Mouse (Mus musculus) kidney, adult 11 months (tissue): Measurements from ENCODE around the gene Acvr1b.

ENCODE experiments used
- DNase-seq: peaks from one replicate; pipeline ENCODE4 v3.0.0; 2022

Gene Acvr1b

DNA sequence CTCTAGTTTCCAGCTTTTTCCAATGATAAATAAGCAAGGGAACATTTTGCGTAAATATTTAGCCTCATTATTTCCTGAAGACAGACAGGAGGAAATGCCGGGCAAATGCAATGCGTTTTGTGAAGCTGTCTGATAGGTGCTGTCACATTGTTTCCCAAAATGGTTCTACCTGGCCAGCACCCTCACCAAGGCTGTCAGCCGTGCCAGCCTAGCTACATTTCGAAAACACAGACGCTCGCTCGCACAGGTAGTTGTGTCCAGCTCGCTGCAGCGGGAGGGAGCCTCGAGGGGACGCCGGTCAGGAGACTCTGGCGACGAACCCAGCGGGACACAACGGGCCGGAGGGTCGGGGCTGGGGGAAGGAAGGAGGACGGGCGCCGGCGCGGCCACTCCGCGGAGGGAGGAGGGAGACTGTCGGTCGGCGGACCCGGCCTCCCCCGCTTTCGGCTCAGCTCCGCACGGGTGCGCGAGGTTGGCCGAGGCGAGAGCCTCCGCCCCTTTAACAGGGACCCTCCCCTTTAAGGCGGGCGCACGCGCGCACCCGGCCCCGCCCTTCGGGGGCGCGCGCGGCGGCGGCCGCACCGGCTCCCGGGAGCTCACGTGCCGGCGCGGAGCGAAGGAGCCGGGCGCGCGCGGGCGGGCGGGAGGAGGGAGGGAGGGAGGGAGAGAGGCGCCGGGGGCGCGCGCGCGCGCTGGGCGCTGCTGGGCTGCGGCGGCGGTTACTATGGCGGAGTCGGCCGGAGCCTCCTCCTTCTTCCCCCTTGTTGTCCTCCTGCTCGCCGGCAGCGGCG lies at the start of gene Acvr1b:
Acvr1b (plus strand) TSS at position 647 of the 791 bp plus-strand sequence.
- DNase-seq, result peak; percentile 93

DNA sequence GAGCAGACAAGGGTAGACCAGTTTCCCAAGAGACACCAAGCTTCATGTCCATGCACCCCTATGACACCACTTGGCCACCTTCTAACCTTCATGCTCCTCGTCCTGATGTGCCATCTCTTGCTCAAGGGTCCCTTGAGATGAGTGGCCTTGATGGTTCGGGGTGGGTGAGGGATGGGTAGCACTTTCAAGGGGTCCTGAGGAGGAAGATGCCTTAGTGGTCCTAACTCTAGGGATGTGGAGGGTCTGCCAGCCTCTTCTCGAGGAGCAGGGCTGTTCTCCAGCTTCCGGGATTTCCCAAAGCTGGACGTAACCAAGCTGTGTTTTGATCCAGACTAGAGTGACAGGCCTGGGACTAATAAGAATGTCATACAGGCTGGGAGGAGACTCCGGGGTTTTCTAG lies 48.3 kb upstream of the Acvr1b start:
- DNase-seq, result no peak

DNA sequence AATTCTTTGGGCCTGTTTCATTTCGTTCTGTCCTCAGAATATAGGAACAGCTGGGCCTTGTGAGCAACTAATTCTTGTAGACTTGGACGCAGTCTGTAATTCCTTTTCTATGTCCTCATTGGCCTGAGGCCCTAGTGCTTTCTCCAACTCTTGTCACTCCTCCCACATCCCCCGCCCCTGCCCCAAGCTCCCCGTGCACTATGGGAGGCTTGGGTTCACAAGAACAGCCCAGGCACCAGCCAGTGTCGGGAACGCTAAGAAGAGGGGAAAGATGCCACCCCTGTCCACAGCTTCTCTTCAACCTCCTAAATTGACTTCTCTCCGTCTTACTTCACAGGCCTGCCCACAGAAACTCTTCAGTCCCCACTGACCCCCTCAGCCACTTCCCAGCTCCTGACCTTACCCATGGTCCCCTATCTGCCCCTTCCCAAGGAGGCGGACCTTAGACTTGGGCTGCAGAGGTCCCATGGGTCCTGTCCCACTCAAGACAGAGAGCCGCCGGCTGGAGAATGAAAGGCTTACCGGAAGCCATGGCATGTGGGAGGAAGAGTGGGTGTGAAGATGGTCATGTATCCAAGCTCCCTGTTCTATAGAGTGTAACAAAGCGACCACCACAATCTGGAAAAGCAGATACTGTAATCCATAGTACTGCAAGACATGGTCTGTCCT lies 46.9 kb upstream of the Acvr1b start:
- DNase-seq, result no peak

DNA sequence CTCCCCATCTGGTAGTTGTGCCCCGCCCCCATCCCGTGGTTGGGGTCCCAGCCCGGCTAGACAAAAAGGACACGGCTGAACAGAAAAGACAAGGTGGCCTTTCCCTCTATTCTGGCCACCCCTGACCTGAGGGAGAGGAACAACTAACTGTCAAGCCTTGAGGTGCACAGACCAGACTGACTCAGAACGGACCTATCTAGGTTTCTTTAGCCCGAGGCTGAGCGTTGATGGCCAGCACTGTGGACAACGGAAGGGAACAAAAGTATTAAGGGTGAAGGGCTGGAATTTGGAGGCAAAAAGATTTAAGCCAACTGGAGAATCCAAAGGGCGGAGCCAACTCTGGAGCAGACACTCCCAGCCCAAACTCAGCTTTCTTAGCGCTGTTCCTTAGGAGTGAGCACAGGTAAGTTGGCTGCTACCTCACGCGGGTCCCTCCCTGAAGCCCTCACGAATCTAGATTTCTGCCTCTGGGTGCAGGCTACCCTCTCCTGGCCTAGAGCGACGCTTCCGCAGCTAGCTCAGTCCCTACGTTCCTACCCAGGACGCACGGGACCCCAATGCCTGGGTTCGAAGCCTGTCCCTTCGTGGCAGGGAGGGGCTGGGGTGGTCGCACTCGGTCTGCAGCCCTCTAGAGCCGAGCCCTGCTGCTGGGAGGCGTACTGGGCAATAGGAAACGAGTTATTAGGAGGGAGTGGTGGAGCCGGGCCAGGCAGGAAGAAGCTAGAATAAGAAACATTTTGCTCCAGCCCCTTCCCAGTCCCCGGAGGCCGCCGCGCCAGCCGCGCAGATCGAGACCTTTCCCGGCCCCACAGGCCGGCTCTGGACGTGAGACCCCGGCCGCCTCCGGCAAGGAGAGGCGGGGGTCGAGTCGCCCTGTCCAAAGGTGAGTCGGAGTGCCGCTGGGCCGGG lies 45.4 kb upstream of the Acvr1b start, which contains the start of gene Acvrl1:
Acvrl1 (plus strand) TSS at position 342 of the 909 bp plus-strand sequence.
- DNase-seq, result peak; percentile 43

DNA sequence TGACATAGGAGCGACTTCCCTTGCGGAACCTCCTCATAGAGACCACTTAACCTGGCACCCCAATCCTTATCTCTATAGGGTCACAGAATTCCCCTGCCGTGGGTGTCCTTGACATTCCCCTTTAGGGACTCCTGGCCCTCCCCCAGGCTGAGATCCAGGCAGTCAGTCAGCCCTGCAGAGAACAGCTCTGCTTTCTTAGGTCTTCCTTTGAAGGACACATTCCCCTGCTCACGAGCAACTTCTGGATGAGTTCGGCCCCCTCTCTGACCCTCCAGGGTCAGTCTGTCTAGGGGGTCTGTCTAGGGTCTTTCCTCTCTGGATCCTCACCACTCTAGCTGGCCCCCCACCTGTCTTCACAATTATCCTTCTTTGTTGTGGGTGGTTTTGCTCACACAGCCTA lies 44.5 kb upstream of the Acvr1b start:
- DNase-seq, result no peak

DNA sequence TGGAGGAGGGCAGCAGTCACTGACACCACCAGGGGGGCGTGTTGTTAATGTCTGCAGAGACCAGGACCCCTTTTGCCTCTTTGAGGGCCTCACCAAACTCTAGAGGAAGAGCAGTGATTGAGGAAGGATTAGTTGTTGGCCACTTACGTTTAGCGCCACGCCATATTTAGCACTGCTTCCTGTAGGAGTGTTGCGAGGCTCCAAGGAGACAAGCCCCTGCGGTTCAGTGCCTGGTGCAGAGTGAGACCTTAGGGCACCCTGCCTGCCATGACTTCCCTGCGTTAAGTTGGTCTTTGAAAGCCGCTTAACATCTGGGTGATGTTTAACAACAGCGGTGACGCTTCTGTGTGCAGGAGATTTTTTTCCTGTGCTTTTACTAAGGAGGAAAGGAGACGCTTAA lies 42.4 kb upstream of the Acvr1b start:
- no peak for DNase-seq

DNA sequence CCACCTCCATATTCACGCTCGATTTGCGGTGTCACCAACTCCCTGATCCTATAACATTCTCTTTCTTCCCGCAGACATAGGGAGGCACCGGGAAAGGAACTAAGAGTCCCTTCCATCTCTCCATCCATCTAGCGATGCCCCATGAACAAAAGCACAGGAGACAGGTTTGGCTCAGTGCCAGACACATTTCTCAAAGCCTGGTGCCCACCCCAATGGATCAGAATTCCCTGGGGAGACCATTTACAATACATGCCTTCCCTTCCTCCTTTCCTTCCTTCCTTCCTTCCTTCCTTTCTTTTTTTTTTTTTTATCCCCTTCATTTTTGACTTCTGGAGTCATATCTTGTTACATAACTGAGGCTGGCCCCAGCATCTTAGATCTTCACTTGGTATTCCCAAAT lies 41.8 kb upstream of the Acvr1b start:
- no peak for DNase-seq

DNA sequence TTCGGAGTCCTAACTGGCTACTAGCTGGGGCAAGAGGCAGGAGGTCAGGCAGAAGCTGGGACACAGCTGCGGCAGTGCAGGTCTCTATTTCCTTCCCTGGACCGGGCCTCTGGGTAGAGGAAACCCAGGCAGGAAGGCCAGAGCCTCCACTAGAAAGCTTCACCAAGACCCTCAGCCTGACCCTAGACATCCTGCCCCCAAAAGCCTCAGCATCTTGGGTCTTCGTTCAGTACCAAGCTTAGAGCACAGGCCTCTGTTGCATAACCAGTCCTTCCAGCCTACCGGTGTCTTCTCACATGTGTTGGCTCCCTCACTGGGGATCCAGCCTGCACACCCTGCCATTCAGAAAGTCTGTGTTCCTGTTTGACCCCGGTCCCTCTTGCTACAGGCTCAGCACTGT lies 41.1 kb upstream of the Acvr1b start:
- DNase-seq, result no peak

DNA sequence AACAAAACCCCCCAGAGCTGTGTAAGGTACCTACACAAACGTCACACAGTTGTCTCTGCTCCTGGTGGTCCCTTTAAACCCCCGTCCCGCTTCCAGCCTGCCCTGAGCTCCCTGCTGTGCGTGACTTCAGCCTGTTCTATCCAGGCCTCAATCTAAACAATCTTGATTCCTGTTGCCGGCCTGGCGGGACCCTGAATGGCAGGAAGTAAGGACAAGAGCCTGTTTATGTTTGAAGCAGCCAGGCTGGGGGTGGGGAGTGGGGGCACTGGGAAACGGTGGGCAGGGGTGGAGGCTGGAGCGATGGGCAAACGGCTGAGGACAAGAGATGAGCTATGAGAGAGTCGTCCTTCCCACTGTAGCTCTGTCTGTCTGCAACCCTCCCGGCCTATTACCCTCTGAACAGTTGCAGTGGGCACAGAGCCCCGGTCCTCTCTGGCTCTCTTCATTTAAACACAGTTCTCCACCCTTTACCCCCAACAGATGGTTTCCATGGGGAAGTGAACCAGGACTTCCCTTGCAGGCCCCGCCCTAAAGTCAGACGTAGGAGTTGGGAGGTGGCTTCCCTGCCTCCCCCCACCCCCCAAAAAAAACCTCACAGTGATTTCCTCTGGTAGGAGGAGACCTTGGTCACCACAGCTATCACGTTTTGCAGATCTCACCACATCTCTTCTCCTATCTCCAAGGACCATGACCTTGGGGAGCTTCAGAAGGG lies 39.7 kb upstream of the Acvr1b start:
- no peak for DNase-seq

DNA sequence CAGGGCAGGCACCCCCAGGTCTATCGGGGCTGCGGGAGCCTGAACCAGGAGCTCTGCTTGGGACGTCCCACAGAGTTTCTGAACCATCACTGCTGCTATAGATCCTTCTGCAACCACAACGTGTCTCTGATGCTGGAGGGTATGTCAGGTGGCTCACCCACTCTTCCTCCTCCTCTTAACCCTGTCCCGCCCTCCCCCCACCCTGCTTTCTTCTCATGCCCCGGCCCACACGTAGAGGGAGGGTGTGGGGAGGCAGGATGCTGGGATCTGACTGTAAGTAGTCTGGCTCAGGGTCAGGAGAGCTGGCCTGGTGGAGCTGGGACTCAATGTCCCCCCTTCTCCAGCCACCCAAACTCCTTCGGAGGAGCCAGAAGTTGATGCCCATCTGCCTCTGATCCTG lies 38.5 kb upstream of the Acvr1b start:
- no peak for DNase-seq

DNA sequence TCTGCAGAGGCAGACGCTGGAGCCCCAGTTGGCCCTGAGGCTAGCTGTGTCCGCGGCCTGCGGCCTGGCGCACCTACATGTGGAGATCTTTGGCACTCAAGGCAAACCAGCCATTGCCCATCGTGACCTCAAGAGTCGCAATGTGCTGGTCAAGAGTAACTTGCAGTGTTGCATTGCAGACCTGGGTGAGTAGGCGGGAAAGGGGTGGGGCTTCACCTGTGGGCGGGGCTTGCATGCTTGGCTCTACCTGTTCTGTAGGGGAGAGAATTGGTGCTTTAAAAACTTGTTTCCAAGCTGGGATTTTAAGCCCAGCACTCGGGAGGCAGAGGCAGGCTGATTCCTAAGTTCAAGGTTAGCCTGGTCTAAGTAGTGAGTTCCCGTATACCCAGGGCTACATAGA lies 36.4 kb upstream of the Acvr1b start:
- DNase-seq, result no peak

DNA sequence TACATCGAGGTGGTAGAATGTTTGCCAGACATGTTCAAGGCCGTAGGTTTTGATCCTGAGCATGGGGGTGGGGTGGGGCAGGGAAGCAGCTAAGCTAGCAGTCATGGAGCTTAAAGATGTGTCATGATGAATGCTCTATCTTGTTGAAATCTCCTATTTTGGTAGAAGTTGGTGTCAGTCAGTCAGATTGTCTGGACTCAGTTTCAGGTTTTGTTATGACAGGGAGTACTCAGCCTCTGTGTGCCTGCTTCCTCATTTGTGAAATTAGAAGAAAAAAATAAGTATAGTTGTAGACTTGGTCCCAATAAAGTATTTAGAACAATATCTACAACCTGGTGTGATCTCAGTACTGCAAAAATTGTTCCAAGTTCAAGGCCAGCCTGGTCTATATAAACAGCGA lies 35.2 kb upstream of the Acvr1b start:
- DNase-seq, result no peak

DNA sequence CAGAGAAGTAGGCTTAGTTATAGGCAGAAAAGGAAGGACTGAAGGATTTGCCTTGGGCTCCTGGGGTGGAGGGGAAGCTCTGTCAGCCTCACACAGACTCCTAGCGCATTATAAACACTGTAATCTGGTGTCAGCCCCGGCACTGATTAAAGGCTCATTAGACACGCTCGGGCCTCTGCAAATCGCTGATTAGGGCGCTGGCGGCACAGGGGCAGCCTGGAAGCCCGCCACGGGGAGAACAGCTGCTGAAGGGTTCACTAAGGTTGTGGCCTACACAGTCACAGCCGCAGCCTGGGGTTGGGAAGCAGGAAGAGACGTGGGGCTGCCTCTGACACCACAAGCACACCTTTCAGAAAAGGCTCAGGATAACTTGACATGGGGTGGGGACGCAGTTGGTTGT lies 34.0 kb upstream of the Acvr1b start:
- peak; percentile 52 for DNase-seq

DNA sequence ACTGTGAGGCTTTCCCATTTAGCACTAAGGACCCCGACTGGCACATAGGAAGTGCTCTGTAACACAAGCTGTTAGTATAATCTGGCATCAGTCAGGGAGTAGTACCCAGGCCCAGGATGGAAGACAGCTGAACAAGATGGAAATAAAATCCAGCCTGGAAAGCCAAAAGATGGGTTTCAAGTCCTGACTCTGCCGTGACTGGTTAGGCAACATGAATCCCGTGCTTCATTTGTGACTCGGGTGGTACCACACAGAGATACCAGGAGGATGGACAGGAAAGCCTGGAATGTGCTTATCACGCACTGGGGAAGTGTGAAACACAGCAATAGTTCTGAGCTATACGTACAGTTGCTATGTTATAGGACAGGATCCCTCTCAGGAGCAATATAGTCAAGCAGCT lies 33.3 kb upstream of the Acvr1b start:
- no peak for DNase-seq

DNA sequence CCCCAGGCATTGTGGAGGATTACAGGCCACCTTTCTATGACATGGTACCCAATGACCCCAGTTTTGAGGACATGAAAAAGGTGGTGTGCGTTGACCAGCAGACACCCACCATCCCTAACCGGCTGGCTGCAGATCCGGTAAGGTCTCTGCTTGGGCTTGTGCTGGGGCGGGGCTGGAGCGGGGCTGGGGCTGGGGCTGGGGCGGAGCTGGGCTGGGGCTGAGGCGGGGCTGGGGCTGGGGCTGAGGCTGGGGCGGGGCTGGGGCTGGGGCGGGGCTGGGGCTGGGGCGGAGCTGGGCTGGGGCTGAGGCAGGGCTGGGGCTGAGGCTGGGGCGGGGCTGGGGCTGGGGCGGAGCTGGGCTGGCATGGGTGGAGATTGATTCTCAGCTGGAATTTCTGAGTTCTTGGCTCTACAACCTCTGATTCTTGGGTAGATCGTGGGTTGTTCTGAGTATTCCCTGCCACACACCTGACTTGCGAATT lies 32.8 kb upstream of the Acvr1b start:
- peak; percentile 58 for DNase-seq

DNA sequence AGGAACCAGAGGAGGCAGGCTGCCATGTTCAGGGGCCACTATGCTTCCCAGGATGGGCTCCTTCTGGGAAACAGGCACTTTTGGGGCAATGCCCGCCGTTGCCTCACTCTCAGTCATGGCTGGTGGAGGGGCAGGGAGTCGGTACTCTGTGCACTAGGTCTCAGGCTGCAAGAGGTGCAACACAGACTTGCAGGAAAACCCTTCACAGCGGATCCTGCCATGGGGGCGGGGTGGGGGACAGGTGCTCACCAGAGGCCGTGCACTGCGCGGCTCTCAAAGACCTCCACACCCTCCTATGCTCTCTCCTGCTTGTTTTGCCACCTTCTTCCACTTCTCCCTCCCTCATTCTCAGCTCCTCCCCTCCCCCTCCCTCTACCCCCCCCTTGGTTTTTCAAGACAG lies 31.2 kb upstream of the Acvr1b start:
- no peak for DNase-seq

DNA sequence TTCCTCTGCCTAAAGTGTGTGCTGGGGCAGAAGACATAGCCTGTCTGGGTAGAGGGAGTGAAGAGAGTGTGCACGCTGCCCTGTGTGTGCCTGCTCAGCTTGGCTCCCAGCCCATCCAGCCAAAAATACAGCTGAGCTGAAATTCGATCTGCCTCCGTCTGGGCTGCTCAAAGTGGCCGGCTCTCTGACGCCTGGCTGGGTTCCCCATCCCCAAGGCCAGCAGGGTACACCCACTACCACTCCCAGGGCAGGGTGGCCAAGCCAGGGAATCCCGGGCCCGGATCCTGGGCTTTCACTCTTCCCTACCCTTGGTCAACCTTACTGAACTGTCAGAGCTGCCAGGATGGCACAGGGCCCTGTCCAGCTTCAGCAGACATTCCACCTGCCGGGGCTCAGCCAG lies 30.4 kb upstream of the Acvr1b start:
- peak; percentile 69 for DNase-seq

DNA sequence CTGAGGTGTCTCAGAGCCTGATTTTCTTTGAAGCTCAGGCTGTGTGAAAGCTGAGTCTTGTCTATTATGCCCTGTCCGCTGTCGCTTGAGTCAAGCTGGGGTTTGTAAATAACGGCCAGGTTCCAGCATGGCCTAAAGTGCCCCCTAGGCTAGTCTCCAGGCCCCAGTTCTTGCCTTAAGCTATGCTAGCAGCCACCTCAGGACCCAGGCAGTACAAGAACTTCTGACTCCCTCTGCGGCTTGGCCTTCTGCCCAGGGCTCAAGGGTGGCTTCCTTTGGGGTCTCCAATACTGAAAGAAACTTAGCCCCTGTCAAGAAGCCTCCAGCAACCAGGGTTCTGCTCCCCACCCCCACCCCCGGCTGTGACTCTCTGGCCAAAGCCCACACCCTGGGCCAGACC lies 29.7 kb upstream of the Acvr1b start:
- DNase-seq, result no peak

DNA sequence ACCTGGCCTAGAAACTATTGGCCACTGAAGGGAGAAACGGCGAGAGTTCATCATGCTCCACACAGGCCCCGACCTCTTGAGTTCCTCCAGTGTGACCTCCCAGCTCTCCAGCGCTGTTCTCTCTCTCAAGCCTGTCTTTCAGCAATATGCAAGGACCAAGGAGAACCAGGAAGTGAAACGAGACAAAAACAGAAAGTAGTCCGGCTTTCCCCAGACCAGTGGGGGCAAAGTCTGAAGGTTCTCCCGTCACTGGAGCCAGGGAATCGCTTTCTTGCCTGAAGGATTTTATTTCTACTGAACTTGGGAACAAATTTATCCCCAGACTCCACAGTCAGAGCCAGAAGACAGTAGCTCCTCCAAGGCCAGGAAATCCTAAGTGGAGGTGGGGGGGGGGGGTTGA lies 29.1 kb upstream of the Acvr1b start:
- peak; percentile 82 for DNase-seq

DNA sequence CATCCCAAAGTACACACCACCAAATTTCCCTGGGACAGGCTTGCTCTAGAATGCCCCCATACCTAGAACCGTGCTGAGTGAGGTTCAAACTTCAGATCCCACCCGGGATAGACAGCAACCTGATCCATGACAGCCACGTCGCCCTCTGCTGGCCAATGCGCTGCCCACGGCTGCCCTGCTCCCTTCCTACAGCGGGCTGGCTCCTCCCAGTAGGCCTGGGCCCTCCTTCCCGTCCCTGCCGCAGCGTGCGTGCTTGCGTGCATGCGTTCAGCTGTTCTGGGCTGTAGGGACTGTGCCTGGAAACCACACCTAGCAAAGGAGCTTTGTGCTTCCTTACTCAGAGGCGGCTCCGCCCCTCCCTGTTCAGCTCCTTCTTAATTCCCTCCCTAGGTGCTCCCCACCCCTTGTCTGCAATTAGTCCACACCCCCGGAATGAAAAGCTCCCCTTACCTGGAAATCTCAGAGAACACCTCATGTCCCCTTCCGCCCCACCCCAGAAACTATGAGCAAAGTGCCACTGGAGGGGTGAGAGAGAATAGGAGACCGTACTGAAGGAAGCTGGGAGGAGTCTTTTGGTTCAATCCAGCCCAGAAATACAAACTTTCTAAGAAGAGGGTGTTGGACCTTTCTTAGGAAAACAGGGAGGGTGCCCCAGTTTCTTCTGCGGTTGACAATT lies 28.3 kb upstream of the Acvr1b start:
- DNase-seq, result peak; percentile 98

DNA sequence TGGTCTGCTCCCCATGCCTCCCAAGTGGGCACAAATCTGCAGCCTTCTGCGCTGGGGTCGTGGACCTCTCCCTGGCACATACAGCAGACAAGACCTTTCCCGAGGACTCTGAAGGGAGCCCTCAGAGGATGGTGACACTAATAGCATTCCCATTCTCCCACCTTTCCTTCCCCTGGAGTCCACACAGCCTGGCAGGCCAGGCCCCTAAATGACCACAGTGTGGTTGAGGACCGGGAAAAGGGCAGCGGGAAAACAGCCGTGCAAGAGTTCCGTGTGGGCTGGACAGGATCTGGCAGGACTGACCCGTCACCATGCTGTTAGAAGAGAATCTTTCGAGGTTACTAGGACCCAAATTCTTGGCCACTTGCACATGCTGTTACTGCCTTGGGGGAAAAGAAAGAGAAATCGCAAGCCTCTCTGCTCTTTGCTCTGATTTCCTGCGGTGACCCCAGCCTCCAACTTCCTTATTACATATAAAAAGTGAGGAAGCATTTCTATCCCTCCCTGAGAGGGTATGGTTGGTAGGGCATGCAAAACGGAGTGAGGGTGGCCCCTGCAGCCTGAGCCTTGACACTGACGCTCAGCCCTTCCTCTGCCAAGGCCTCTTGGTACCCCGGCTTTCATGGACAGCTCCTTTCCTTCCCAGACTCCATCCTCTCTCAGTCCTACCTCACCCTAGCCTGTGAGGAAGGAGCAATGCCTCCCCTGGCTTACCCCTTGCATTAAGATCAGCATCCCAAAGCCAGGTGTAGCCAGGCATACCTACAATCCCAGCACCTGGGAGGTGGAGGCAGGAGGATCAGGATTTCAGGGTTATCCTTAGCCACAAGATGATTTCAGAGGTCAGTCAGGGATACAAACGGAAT lies 27.5 kb upstream of the Acvr1b start:
- DNase-seq, result no peak
